In genomic region chr8:25367806-25368549, GRCm38 (mm10) we compare ENCODE assay signal across 9 mouse cellular contexts.
DNase-seq lines count a peak whose midpoint lies in the region; ATAC-seq and TF ChIP-seq lines count a peak whose summit lies in the region.
"Had no signal": no experiment of that assay in that cellular context is flagged by ENCODE, and none has a peak within 500 bp of the region (broad histone marks: within the 10 kb centered on the region; RNA-seq: fewer than 3 reads in every experiment).

No protein-coding gene starts in this region.

- DNase-seq in kidney, postnatal 0 days (ENCODE audit: low spot score), result peak; percentile 65
- DNase-seq in kidney, postnatal 14 days, result no peak
- peak; percentile 76 for DNase-seq in embryonic facial prominence, embryonic 14.5 days (ENCODE audit: low spot score)
- DNase-seq in hindbrain, embryonic 14.5 days (ENCODE audit: low spot score), result no peak
- no peak for DNase-seq in ovary, adult 18-20 months (ENCODE audit: low spot score)
- no peak for DNase-seq in heart, postnatal 4 days
- DNase-seq: liver had no signal

- 31% methylated on average over 15 of the region's 15 CpGs for WGBS in kidney, postnatal 0 days
- WGBS in embryonic facial prominence, embryonic 14.5 days, result 30% methylated on average over 15 of the region's 15 CpGs
- WGBS in hindbrain, embryonic 14.5 days, result 21% methylated on average over 15 of the region's 15 CpGs
- 18% methylated on average over 15 of the region's 15 CpGs for WGBS in midbrain, embryonic 16.5 days

- H3K4me2 ChIP-seq in kidney, postnatal 0 days (ENCODE audit: low read length), result 0 out of 2 replicates have a peak overlapping the region, but pooled peaks have one; percentile 13
- H3K4me2 ChIP-seq in embryonic facial prominence, embryonic 14.5 days (ENCODE audit: low read depth, low read length), result peak overlapping the region; percentile 49
- peak overlapping the region; percentile 37; the same call in 1 of the 2 replicates for H3K4me2 ChIP-seq in hindbrain, embryonic 14.5 days (replicated peaks)
- peak overlapping the region; percentile 43 for H3K4me2 ChIP-seq in midbrain, embryonic 16.5 days (ENCODE audit: low read length)

- no peak for ATAC-seq in kidney, postnatal 0 days (replicated peaks; ENCODE audit: low FRiP score, low read depth)
- peak; percentile 72 for ATAC-seq in embryonic facial prominence, embryonic 14.5 days (ENCODE audit: low read depth)
- peak; percentile 64; the same call in 1 of the 2 replicates for ATAC-seq in hindbrain, embryonic 14.5 days (ENCODE audit: low FRiP score)
- peak; percentile 41 for ATAC-seq in midbrain, embryonic 16.5 days
- no peak for ATAC-seq in cerebellum, adult (ENCODE audit: insufficient number of reproducible peaks, low FRiP score, low TSS enrichment)

- no peak for TF ChIP-seq CTCF in kidney, postnatal 0 days (IDR thresholded peaks at IDR 0.05; ENCODE audit: low read depth)

- no peaks in the 10 kb centered on the region for H3K9me3 ChIP-seq in kidney, postnatal 0 days (replicated peaks; ENCODE audit: low read length)
- no peaks in the 10 kb centered on the region for H3K9me3 ChIP-seq in embryonic facial prominence, embryonic 14.5 days (ENCODE audit: control insufficient read depth, low read length)
- H3K9me3 ChIP-seq in hindbrain, embryonic 14.5 days (ENCODE audit: control insufficient read depth, low read length), result no peaks in the 10 kb centered on the region
- no peaks in the 10 kb centered on the region for H3K9me3 ChIP-seq in midbrain, embryonic 16.5 days (replicated peaks; ENCODE audit: control insufficient read depth, low read length, poor library complexity, severe bottlenecking)

- H3K4me1 ChIP-seq in kidney, postnatal 0 days (replicated peaks; ENCODE audit: insufficient read depth, low read length), result peaks cover 13% of the 10 kb centered on the region
- H3K4me1 ChIP-seq in embryonic facial prominence, embryonic 14.5 days (ENCODE audit: control insufficient read depth, insufficient read depth, low read length), result peaks cover 13% of the 10 kb centered on the region
- peaks cover 17% of the 10 kb centered on the region for H3K4me1 ChIP-seq in hindbrain, embryonic 14.5 days (replicated peaks; ENCODE audit: control insufficient read depth, insufficient read depth, low read length)
- H3K4me1 ChIP-seq in midbrain, embryonic 16.5 days (ENCODE audit: control insufficient read depth, insufficient read depth, low read length), result peaks cover 13% of the 10 kb centered on the region

- peak overlapping the region; percentile 47 for H3K27ac ChIP-seq in kidney, postnatal 0 days
- H3K27ac ChIP-seq in embryonic facial prominence, embryonic 14.5 days (replicated peaks; ENCODE audit: low read depth, low read length), result peak overlapping the region; percentile 94
- 0 out of 2 replicates have a peak overlapping the region, but pooled peaks have one; percentile 17 for H3K27ac ChIP-seq in hindbrain, embryonic 14.5 days
- peak overlapping the region; percentile 33; the same call in 1 of the 2 replicates for H3K27ac ChIP-seq in midbrain, embryonic 16.5 days (ENCODE audit: low read length)

- H3K36me3 ChIP-seq in kidney, postnatal 0 days (ENCODE audit: insufficient read depth, low read length), result no peaks in the 10 kb centered on the region
- H3K36me3 ChIP-seq in embryonic facial prominence, embryonic 14.5 days (ENCODE audit: control insufficient read depth, insufficient read depth, low read length), result no peaks in the 10 kb centered on the region
- H3K36me3 ChIP-seq in hindbrain, embryonic 14.5 days (replicated peaks; ENCODE audit: control insufficient read depth, insufficient read depth), result no peaks in the 10 kb centered on the region
- H3K36me3 ChIP-seq in midbrain, embryonic 16.5 days (ENCODE audit: control insufficient read depth, insufficient read depth, low read length), result no peaks in the 10 kb centered on the region

- H3K4me3 ChIP-seq in kidney, postnatal 0 days (replicated peaks; ENCODE audit: low read depth, low read length), result no peak overlapping the region
- 0 out of 2 replicates have a peak overlapping the region, but pooled peaks have one; percentile 7 for H3K4me3 ChIP-seq in embryonic facial prominence, embryonic 14.5 days (ENCODE audit: low read depth, low read length)
- H3K4me3 ChIP-seq in hindbrain, embryonic 14.5 days (replicated peaks; ENCODE audit: low read length), result no peak overlapping the region
- H3K4me3 ChIP-seq in midbrain, embryonic 16.5 days (ENCODE audit: low read depth, low read length), result no peak overlapping the region

- no peaks in the 10 kb centered on the region for H3K27me3 ChIP-seq in kidney, postnatal 0 days (ENCODE audit: insufficient read depth, low read length)
- no peaks in the 10 kb centered on the region for H3K27me3 ChIP-seq in embryonic facial prominence, embryonic 14.5 days (replicated peaks; ENCODE audit: control insufficient read depth, insufficient read depth, low read length)
- no peaks in the 10 kb centered on the region for H3K27me3 ChIP-seq in hindbrain, embryonic 14.5 days (ENCODE audit: control insufficient read depth, insufficient read depth, low read length)
- no peaks in the 10 kb centered on the region for H3K27me3 ChIP-seq in midbrain, embryonic 16.5 days (ENCODE audit: control insufficient read depth, insufficient read depth, low read depth, low read length)

- no peak overlapping the region for H3K9ac ChIP-seq in kidney, postnatal 0 days (ENCODE audit: low read depth, low read length)
- peak overlapping the region; percentile 35; the same call in 1 of the 2 replicates for H3K9ac ChIP-seq in embryonic facial prominence, embryonic 14.5 days (ENCODE audit: low read depth, low read length)
- H3K9ac ChIP-seq in hindbrain, embryonic 14.5 days, result no peak overlapping the region
- no peak overlapping the region for H3K9ac ChIP-seq in midbrain, embryonic 16.5 days (ENCODE audit: low read depth, low read length)

Comparison
In these comparisons a context has a peak if more than half of its experiments do, and no peak if none do; other contexts are left out.
1. DNase-seq: peak in kidney, postnatal 0 days (single experiment) and embryonic facial prominence, embryonic 14.5 days (single experiment); none in kidney, postnatal 14 days (single experiment), hindbrain, embryonic 14.5 days (single experiment), ovary, adult 18-20 months (single experiment) and heart, postnatal 4 days (single experiment).
2. ATAC-seq: peak in embryonic facial prominence, embryonic 14.5 days (single experiment), hindbrain, embryonic 14.5 days (single experiment) and midbrain, embryonic 16.5 days (single experiment); none in kidney, postnatal 0 days (single experiment) and cerebellum, adult (single experiment).
3. H3K27ac ChIP-seq: peak in every context shown above with its lines; median percentile 94 in embryonic facial prominence, embryonic 14.5 days; 47 in kidney, postnatal 0 days; 33 in midbrain, embryonic 16.5 days; 17 in hindbrain, embryonic 14.5 days.
4. Peak in every context shown above with its lines, with median percentiles within 50 percentile points of each other: H3K4me2 ChIP-seq.